Mouse (Mus musculus) adrenal gland, postnatal 4 days (tissue): ENCODE results near the gene Ncam1. TPM values are rescaled to one million over a fixed set of nuclear protein-coding genes. Genes with fewer than 3 reads are reported as not detected.

Experiments
- DNase-seq, 2 experiments: peaks; one replicate each; pipeline ENCODE4 v3.0.0; 2021 to 2022; ENCODE audit warnings: low spot score in 2 of 2, mixed read lengths in 2 of 2
- long read RNA-seq, 2 experiments: library from polyadenylated mRNA; stranded (forward); transcript quantifications; one replicate each; pipeline ENCODE4 v2.0.0; 2021
- total RNA-seq, 2 experiments: library from RNA; stranded (reverse); gene quantifications; 2 replicates each; pipeline ENCODE4 v1.2.3; 2021

Gene Ncam1
- total RNA-seq = 100 to 1,000 TPM; 107 to 130 TPM
- long read RNA-seq, experiment 1, partial matches to known transcripts = 16 of 31 reads
- long read RNA-seq, experiment 1, other reads (novel, unspliced or antisense) = 15 of 31 reads
- long read RNA-seq, experiment 2, partial matches to known transcripts = 48 of 104 reads
- long read RNA-seq, experiment 2, other reads (novel, unspliced or antisense) = 56 of 104 reads

DNA sequence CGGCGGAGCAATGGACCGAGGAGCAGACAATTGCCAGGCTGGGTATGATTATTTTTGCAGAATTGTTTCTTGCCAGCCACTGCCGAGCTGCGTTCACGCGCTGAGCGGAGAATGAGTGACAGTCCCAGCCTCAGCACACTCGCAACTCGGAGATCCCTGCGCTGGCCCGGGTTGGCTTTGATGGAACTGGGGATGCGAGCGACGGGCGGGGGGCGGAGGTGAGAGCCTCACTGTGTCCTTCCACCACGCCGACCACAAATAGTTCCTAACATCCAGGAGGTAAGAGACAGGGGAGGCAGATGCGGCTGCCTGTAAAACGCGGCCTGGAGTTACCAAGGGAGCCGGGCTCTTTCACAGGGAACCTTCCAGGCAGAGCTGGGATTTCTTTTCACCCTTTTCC, at the start of gene Ncam1:
TSS of gene Ncam1 (minus strand) at position 120 of the 400 bp plus-strand sequence.
- DNase-seq = peak; percentile 69 to 73

- DNase-seq = no peak
Measured at GRCm38 (mm10) chr9:49834013-49834412, 35.3 kb upstream of the Ncam1 start.

GRCm38 (mm10) chr9:49827671-49828070, 28.9 kb upstream of the Ncam1 start:
- DNase-seq = peak in 1 of 2 experiments; percentile 16

GRCm38 (mm10) chr9:49816115-49816650, 17.5 kb upstream of the Ncam1 start:
- no peak for DNase-seq

DNA sequence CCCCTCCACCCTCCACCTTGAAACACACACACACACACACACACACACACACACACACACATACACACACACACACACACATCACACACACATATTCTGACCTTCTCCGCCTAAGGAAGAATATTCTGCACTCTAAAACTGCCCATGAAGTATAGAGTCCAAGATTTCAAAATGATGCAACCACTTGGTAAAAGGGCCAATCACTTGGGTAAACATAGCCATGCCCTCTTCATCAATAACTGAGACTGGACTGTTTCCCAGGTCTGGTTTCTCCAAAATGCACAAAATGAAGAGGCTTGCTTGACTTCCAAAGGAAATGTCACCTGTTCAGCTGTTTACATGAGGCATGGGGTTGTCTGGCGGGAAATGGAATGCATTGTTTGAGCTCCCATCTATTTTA, 15.7 kb upstream of the Ncam1 start:
- no peak for DNase-seq

DNA sequence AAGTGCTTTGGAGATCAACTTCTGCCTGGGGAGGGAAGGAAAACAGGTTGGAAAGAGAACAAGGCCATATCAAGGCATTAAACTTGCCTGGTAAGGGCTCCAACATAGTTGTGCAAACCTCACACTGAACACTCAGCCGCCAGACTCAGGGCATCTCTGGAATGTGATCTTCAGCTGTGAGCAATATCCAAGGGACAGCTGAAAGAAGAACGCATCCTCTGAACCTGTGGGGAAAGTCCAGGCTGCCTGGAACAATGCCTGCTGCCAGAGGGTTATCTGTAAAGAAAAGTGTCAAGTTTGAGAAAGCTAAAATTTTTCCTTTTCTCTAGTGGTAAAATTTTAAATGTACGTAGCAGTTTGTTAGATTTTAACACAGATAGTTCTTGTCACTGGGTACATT, 4.5 kb upstream of the Ncam1 start:
- DNase-seq = no peak

- DNase-seq = peak; percentile 21 to 37
Measured at GRCm38 (mm10) chr9:49797821-49798571, 729 bp downstream of the Ncam1 start.

DNA sequence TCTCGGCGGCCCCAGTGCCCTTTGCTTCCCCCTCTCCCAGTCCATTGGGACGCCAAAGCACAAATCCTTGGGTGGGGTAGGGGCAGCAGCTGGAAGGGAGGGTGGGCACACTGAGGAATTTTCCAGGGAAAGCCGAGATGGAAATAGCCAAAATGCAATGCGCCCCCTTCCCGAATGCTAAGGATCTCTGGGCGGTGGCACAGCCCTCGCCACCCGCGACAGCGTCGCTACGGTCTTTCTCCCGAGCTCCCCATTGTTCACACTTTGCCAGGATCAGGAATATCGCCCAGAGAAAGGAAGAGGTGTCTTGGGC, 1.3 kb downstream of the Ncam1 start:
- peak in 1 of 2 experiments; percentile 5 for DNase-seq

- DNase-seq = peak; percentile 44 to 55
Measured at GRCm38 (mm10) chr9:49796618-49797507, 1.9 kb downstream of the Ncam1 start.

DNA sequence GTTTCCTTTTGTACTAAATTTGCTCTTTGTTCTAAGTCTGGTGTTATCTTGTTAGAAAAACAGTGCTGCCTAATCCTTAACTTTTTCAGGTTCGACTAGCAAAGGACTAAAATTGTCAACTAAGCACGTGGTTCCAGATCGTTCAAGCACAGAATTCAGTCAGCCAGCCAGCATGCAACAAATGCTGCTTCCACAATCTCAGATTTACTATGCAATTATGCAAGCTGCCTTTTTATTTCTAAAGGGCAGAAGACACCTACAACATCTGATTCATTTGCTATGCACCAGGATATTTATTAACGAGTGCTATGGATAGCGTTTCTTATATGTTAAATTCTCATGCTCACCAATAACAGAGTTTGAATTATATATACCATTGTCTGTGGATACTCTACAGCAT, 2.8 kb downstream of the Ncam1 start:
- DNase-seq = no peak

GRCm38 (mm10) chr9:49793987-49794550, 4.7 kb downstream of the Ncam1 start:
- no peak for DNase-seq

GRCm38 (mm10) chr9:49793241-49793640, 5.5 kb downstream of the Ncam1 start:
- DNase-seq = no peak

GRCm38 (mm10) chr9:49792646-49793045, 6.1 kb downstream of the Ncam1 start:
- no peak for DNase-seq

DNA sequence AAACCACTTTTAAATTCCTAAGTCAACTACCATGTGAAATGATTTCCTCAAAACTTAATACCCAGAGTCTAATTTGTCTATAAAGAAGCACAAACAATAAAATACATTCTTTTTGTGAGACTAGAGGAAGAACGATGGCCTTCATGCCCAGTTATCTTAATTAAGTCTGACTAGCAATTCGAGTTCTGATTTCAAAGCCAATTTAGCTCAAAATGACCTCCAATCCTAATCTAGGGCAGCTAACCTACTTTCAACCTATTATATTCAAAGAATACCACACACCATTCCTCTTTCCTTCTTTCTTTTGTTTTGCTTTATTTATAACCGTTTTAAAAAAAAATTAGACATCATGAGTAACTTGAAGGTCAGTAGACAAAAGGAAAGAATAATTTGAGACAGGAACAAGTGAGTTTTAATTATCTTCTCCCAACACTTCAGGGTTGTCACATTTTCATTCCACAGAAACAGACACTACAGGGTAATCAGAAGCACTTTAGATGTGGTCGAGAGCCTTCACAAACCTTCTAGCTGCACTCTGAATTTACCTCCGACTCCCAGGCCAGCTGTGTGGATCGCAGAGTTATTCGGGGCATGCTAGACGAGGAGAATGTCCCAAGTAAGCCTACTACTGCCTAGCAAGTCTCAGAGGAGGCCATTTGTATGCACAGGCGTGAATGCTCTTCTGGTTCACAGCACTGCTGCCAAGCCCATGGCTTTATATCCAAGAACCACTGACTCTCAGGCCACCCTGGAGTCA, 17.5 kb downstream of the Ncam1 start:
- DNase-seq = no peak

DNA sequence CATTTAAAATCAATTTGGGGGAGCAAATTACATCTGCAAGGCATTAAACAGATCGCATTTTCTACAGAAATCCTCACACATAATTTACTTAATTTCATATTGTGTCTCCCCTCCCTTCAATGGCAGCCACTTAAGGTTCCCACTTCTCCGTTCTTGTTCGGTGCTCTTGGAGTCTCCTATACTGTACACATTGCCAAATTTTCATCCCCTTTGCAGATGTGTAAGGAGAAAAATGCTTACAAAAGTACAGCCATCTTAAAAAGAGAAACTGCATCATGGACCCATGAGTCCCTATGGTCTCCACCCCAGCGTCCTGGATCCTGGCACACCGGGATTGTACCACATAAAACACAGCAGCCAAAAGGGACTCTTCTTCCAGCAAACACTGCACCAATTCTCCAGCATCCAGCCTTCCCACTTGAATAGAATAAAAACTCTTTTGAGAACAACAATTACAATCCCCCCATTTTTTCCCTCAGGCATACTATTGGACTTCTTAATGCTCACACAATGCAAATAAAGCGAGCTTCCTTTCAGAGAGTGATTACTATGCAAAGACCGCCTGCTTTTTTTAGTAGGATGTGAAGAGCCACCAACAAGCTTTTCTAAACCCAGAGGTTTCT, 21.6 kb downstream of the Ncam1 start:
- DNase-seq = no peak

GRCm38 (mm10) chr9:49766634-49767033, 32.1 kb downstream of the Ncam1 start:
- DNase-seq = no peak

- no peak for DNase-seq
Measured at GRCm38 (mm10) chr9:49760571-49760970, 38.2 kb downstream of the Ncam1 start.

DNA sequence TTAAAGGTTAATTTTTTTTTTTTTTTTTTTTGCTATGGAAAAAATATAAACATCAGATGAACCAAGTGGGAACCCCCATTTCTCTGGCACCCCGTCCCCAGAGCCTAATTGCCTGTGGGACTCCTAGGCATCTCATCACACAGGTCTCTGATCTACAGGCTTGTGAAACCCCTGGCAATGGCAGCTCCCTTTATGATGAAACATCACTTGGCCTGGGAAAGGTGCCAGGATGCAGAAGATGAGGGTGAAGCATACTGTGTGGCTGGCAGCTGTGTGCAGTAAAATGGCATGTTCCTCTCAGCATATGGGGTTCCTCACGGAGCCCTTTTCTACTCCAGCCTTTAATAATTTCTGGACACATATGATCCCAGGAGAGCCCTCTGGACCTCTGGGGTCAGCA, 40.3 kb downstream of the Ncam1 start:
- DNase-seq = peak; percentile 14 to 15

DNA sequence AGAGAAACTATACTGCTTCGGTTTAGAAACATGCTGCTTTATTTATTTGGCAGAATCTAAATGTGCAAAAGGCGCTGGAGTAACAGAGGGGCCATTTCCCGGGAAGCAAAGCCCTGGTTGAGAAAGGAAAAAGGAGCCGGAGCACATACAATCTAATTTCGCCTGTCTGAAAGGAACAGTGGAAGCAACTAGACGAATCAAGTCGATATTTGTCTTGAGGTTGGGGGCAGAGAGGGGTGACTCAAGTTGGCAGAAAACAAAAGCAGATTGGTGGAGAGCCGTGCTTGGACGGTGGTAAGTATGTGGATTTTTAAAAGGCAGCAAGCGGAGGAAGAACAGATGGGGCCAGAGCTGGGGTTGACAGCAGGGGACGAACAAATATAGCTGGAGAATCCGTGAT, 40.7 kb downstream of the Ncam1 start:
- DNase-seq = no peak

DNA sequence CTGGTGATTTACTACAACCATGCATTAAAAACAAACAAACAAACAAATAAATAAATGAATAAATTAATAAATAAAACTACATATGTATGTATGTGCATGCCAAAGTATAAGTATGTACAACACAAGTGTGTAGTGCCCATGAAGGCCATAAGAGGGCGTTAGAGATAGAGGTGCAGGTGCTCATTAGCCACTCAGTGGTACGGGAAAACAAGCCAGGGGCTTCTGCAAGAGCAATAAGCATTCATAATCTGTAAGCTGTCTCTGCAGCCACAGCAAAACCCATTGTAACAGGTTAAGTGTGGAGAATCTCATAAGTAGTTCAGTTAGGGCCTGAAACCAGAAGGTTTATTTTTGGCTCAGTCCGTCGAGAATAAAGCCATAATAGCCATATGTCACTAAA, 41.1 kb downstream of the Ncam1 start:
- DNase-seq = no peak
